Mouse (Mus musculus) layer of hippocampus, adult 6 months (tissue): ENCODE measurements around the gene Olfr92. TPM values are rescaled to one million over a fixed set of nuclear protein-coding genes. Genes with fewer than 3 reads are reported as not detected.

Source experiments
- long read RNA-seq, 2 experiments: library from polyadenylated mRNA; unstranded; transcript quantifications; one replicate each; pipeline ENCODE4 v2.0.0; 2019 to 2020
- polyA plus RNA-seq: library from polyadenylated mRNA; unstranded; fragments of <200 nt; fragmentation: Nextera tagmentation; gene quantifications from 2 replicates; pipeline ENCODE4 v1.2.3, GENCODE M21; 2021

The Olfr92 gene
- polyA plus RNA-seq, result not detected in 2 replicates
- long read RNA-seq, experiment 1, result 0 reads
- long read RNA-seq, experiment 2, result 0 reads

DNA sequence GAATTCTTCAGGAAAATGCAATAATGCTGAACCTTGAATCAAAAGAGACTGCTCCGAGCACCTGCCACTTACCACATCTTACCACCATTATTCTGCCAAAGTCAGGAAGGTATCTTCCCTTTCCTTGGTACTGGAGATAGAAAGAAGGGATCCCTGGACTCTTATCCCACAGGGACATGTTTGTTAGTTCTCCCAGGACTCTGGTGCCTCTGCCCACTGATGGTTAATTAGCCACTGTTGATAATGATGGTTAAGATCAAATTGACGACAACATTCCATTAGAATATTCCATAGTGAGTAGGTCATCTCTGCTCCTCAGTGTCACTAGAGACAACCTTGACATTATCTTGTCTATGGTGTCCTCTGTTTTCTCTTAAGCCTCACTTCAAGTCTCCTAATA is at the start of gene Olfr92:
Gene Olfr92 (minus strand): TSS at position 101 of the 400 bp plus-strand sequence.

DNA sequence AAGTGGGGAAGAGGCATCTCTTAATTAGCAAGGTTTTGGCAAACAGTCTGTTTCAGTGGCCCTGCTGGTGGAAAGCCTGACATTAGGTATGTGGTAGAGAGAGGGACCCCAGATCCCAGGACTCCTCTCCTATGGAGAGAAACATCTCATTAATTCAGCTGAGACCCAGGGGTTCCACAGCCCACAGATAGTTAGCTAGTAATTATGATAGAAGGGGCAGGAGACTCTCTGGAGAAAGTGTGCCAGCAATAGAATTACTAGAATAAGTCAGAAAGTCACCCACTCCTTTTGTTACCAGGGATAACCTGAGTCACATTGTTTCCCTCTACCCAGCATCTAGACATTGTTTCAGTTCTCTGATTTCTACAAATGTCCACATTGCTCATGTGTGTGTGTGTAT is 41.5 kb upstream of the Olfr92 start, which contains the start of gene Olfr93:
Gene Olfr93 (minus strand): TSS at position 101 of the 400 bp plus-strand sequence.

DNA sequence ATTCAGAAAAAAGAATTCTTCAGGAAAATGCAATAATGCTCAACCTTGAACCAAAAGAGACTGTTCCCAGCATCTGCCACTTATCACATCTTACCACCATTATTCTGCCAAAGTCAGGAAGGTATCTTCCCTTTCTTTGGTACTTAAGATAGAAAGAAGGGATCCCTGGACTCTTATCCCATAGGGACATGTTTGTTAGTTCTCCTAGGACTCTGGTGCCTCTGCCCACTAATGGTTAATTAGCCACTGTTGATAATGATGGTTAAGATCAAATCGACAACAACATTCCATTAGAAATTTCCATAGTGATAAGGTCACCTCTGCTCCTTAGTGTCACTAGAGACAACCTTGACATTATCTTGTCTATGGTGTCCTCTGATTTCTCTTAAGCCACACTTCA is 21.7 kb downstream of the Olfr92 start, which contains the start of gene Olfr91:
Gene Olfr91 (minus strand): TSS at position 101 of the 400 bp plus-strand sequence.

DNA sequence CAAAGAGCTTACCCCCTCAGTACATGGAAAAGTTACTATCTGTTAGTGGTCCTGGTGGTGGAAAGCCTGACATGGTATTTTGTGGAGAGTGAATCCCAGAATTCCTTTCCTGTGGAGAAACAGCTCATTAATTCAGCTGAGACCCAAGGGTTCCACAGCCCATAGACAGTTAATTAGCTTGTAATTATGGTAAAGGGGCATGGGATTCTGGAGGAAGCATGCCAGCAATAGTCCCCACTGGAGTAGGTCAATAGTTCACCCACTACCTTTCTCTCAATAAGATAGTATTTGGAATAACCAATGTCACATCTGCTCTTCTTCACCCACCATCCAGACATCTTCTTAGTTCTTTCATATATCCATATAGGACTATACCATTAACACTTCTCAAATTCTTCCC is 31.5 kb downstream of the Olfr92 start, which contains the start of gene Olfr90:
Gene Olfr90 (minus strand): TSS at position 101 of the 400 bp plus-strand sequence.

Other genes starting within 250 kb of the Olfr92 start
- gene Trim40, start 230.0 kb downstream of the Olfr92 start, polyA plus RNA-seq, result not detected in 2 replicates
- gene Trim31, start 222.0 kb downstream of the Olfr92 start, polyA plus RNA-seq, result not detected in 2 replicates
- gene Rnf39, start 177.2 kb downstream of the Olfr92 start, polyA plus RNA-seq, result 4.9 and 5.6 TPM in 2 replicates
- 207 and 224 TPM in 2 replicates for gene Ppp1r11, start 168.3 kb downstream of the Olfr92 start, polyA plus RNA-seq
- 76.9 and 81.0 TPM in 2 replicates for gene Znrd1, start 161.5 kb downstream of the Olfr92 start, polyA plus RNA-seq
- gene Znrd1as, start 161.5 kb downstream of the Olfr92 start, polyA plus RNA-seq, result 6.8 and 7.5 TPM in 2 replicates
- gene 2410137M14Rik, start 138.9 kb downstream of the Olfr92 start, polyA plus RNA-seq, result not detected in 2 replicates
- gene H2-M5, start 130.6 kb downstream of the Olfr92 start, polyA plus RNA-seq, result 0.15 TPM in 1 of 2 replicates, not detected in the other
- gene Zfp57, start 118.9 kb downstream of the Olfr92 start, polyA plus RNA-seq, result 0.85 and 1.7 TPM in 2 replicates
- gene Mog, start 96.7 kb downstream of the Olfr92 start, polyA plus RNA-seq, result 88.1 and 99.0 TPM in 2 replicates
- gene Gabbr1, start 74.1 kb downstream of the Olfr92 start, polyA plus RNA-seq, result 44.8 and 46.3 TPM in 2 replicates
- gene Olfr90, start 31.6 kb downstream of the Olfr92 start, polyA plus RNA-seq, result not detected in 2 replicates
- gene Olfr91, start 21.8 kb downstream of the Olfr92 start, polyA plus RNA-seq, result not detected in 2 replicates
- not detected in 2 replicates for gene Olfr93, start 41.4 kb upstream of the Olfr92 start, polyA plus RNA-seq
- not detected in 2 replicates for gene Ubd, start 73.8 kb upstream of the Olfr92 start, polyA plus RNA-seq
- gene Olfr94, start 80.9 kb upstream of the Olfr92 start, polyA plus RNA-seq, result not detected in 2 replicates
- not detected in 2 replicates for gene Olfr95, start 93.0 kb upstream of the Olfr92 start, polyA plus RNA-seq
- gene Olfr96, start 100.1 kb upstream of the Olfr92 start, polyA plus RNA-seq, result not detected in 2 replicates
- gene Olfr97, start 117.2 kb upstream of the Olfr92 start, polyA plus RNA-seq, result not detected in 2 replicates
- not detected in 2 replicates for gene Olfr98, start 143.7 kb upstream of the Olfr92 start, polyA plus RNA-seq
- gene H2-M3, start 150.1 kb upstream of the Olfr92 start, polyA plus RNA-seq, result 3.3 and 3.5 TPM in 2 replicates
- not detected in 2 replicates for gene Olfr99, start 163.4 kb upstream of the Olfr92 start, polyA plus RNA-seq
- not detected in 2 replicates for gene Olfr101, start 184.2 kb upstream of the Olfr92 start, polyA plus RNA-seq
- not detected in 2 replicates for gene Olfr102, start 197.0 kb upstream of the Olfr92 start, polyA plus RNA-seq
- gene Olfr103, start 219.6 kb upstream of the Olfr92 start, polyA plus RNA-seq, result not detected in 2 replicates
- not detected in 2 replicates for gene Olfr104-ps, start 239.5 kb upstream of the Olfr92 start, polyA plus RNA-seq